Mouse (Mus musculus) lung, postnatal 36 days (tissue): ENCODE measurements at regions not wholly inside any gene's neighbourhood (a gene's known extent, or its start where the extent isn't known, plus 50 kb on each side); places are given as distances from the start of the nearest gene placed in this dataset.

ENCODE experiments used
- DNase-seq: peaks from one replicate; pipeline ENCODE4 v3.0.0; 2022; ENCODE audit warnings: mixed read lengths

- no peak for DNase-seq
Measured at GRCm38 (mm10) chr5:45266914-45267313, 183.1 kb downstream of the Qdpr start.

GRCm38 (mm10) chr5:45258486-45258885, 191.6 kb downstream of the Qdpr start:
- DNase-seq = no peak

GRCm38 (mm10) chr5:45256256-45256999, 193.6 kb downstream of the Qdpr start:
- DNase-seq = no peak

GRCm38 (mm10) chr5:45231856-45232255, 218.2 kb downstream of the Qdpr start:
- no peak for DNase-seq

GRCm38 (mm10) chr5:45230097-45230496, 219.9 kb downstream of the Qdpr start:
- DNase-seq = no peak

- DNase-seq = no peak
Measured at GRCm38 (mm10) chr5:45229477-45229876, 220.6 kb downstream of the Qdpr start.

- no peak for DNase-seq
Measured at GRCm38 (mm10) chr5:45228226-45228927, 221.7 kb downstream of the Qdpr start.

- peak; percentile 23 for DNase-seq
Measured at GRCm38 (mm10) chr5:45220272-45220916, 229.6 kb downstream of the Qdpr start.

GRCm38 (mm10) chr5:45219558-45219957, 230.5 kb downstream of the Qdpr start:
- DNase-seq = no peak

GRCm38 (mm10) chr5:45219101-45219500, 230.9 kb downstream of the Qdpr start:
- DNase-seq = no peak

- DNase-seq = no peak
Measured at GRCm38 (mm10) chr5:45214475-45214874, 235.6 kb downstream of the Qdpr start.

- no peak for DNase-seq
Measured at GRCm38 (mm10) chr5:45198408-45198807, 251.6 kb downstream of the Qdpr start.

- no peak for DNase-seq
Measured at GRCm38 (mm10) chr5:45196159-45196558, 253.9 kb downstream of the Qdpr start.

GRCm38 (mm10) chr5:45192287-45192686, 257.7 kb downstream of the Qdpr start:
- no peak for DNase-seq

- peak; percentile 57 for DNase-seq
Measured at GRCm38 (mm10) chr5:45173035-45173755, 276.8 kb downstream of the Qdpr start.

- no peak for DNase-seq
Measured at GRCm38 (mm10) chr5:45159194-45159593, 290.8 kb downstream of the Qdpr start.

- DNase-seq = no peak
Measured at GRCm38 (mm10) chr5:45154936-45155335, 295.1 kb downstream of the Qdpr start.

GRCm38 (mm10) chr5:45144186-45144585, 305.9 kb downstream of the Qdpr start:
- no peak for DNase-seq

GRCm38 (mm10) chr5:45137198-45137973, 312.6 kb downstream of the Qdpr start:
- no peak for DNase-seq

- DNase-seq = no peak
Measured at GRCm38 (mm10) chr5:45136696-45137095, 313.3 kb downstream of the Qdpr start.

- no peak for DNase-seq
Measured at GRCm38 (mm10) chr5:45127971-45128370, 322.1 kb downstream of the Qdpr start.

GRCm38 (mm10) chr5:45121751-45122280, 322.3 kb upstream of the Ldb2 start:
- no peak for DNase-seq
